Mouse (Mus musculus): ENCODE measurements around the gene Gpr179.

Gpr179 gene

GRCm38 (mm10) chr11:97352027-97352684 lies at the start of gene Gpr179:
Gpr179 (minus strand) TSS chr11:97352077.
- POLR2A ChIA-PET = interaction anchor here in 1 of 4 experiments (0.9 kb wide), 1 partner anchor 22 kb away, joined by 3 read pairs; no protein-coding TSS in a partner anchor
- CTCF ChIA-PET = interaction anchor here in 2 of 4 experiments (0.6 to 0.8 kb wide), 2 partner anchors 21 to 456 kb away, joined by 3 to 8 read pairs; no protein-coding TSS in a partner anchor

- POLR2A ChIA-PET = interaction anchor here in 3 of 4 experiments (0.6 to 6.0 kb wide), 50 partner anchors 8 to 1769 kb away, joined by 3 to 28 read pairs (median 4); partner anchors contain the start of genes Arhgap23 (in 3 of the 3), Socs7 (in 3 of the 3) and Mllt6 (in 1 of the 3)
- CTCF ChIA-PET = interaction anchor here in 3 of 4 experiments (0.6 to 2.3 kb wide), 33 partner anchors 8 to 355 kb away, joined by 3 to 20 read pairs (median 4); partner anchors contain the start of genes Arhgap23 (in 2 of the 3), Mrpl45 (in 1 of the 3), Socs7 (in 1 of the 3) and Srcin1 (in 1 of the 3)
Measured at GRCm38 (mm10) chr11:97401082-97401481, 49.2 kb upstream of the Gpr179 start.

GRCm38 (mm10) chr11:97399958-97400710 lies 48.3 kb upstream of the Gpr179 start:
- POLR2A ChIA-PET = interaction anchor here in 3 of 4 experiments (0.5 to 6.0 kb wide), 52 partner anchors 8 to 651 kb away, joined by 3 to 28 read pairs (median 4); partner anchors contain the start of genes Arhgap23 (in 3 of the 3) and Socs7 (in 3 of the 3)
- CTCF ChIA-PET = interaction anchor here (0.6 to 2.3 kb wide), 44 partner anchors 10 to 1487 kb away, joined by 3 to 20 read pairs (median 4); partner anchors contain the start of genes Arhgap23 (in 2 of the 4), Mrpl45 (in 1 of the 4), Socs7 (in 1 of the 4) and Srcin1 (in 1 of the 4)

GRCm38 (mm10) chr11:97398506-97398905 lies 46.6 kb upstream of the Gpr179 start:
- ChIA-PET CTCF (interaction anchor here in 1 of 4 experiments (0.6 kb wide), 1 partner anchor 86 kb away, joined by 3 read pairs; no protein-coding TSS in a partner anchor), POLR2A (interaction anchor here in 1 of 4 experiments (1.9 kb wide), 1 partner anchor 11 kb away, joined by 5 read pairs; no protein-coding TSS in a partner anchor)

GRCm38 (mm10) chr11:97394146-97394545 lies 42.3 kb upstream of the Gpr179 start:
- POLR2A ChIA-PET = interaction anchor here (0.6 to 2.1 kb wide), 32 partner anchors 8 to 416 kb away, joined by 3 to 14 read pairs (median 4); partner anchors contain the start of gene Arhgap23 (in 1 of the 4)
- CTCF ChIA-PET = interaction anchor here (0.8 to 1.8 kb wide), 17 partner anchors 10 to 321 kb away, joined by 3 to 6 read pairs (median 4); partner anchors contain the start of genes Arhgap23 (in 1 of the 4) and Socs7 (in 1 of the 4)

- CTCF ChIA-PET = interaction anchor here (0.6 to 1.8 kb wide), 22 partner anchors 9 to 321 kb away, joined by 3 to 6 read pairs (median 4); partner anchors contain the start of genes Arhgap23 (in 1 of the 4) and Socs7 (in 1 of the 4)
Measured at GRCm38 (mm10) chr11:97393658-97394057, 41.8 kb upstream of the Gpr179 start.

GRCm38 (mm10) chr11:97389127-97389526 lies 37.2 kb upstream of the Gpr179 start:
- ChIA-PET POLR2A (interaction anchor here in 2 of 4 experiments (0.6 to 2.2 kb wide), 6 partner anchors 23 to 237 kb away, joined by 3 to 7 read pairs (median 4); no protein-coding TSS in a partner anchor), CTCF (no interaction called here)

More at GRCm38 (mm10) chr11:97393658-97394057, 41.8 kb upstream of the Gpr179 start:
- POLR2A ChIA-PET = interaction anchor here in 3 of 4 experiments (0.5 to 2.1 kb wide), 36 partner anchors 8 to 571 kb away, joined by 3 to 14 read pairs (median 4); partner anchors contain the start of gene Arhgap23 (in 1 of the 3)

- CTCF ChIA-PET = interaction anchor here in 2 of 4 experiments (0.8 to 1.0 kb wide), 3 partner anchors 20 to 44 kb away, joined by 3 to 6 read pairs (median 4); no protein-coding TSS in a partner anchor
- POLR2A ChIA-PET = interaction anchor here in 2 of 4 experiments (1.0 to 2.2 kb wide), 7 partner anchors 11 to 77 kb away, joined by 3 to 7 read pairs (median 4); partner anchors contain the start of gene Arhgap23 (in 1 of the 2)
Measured at GRCm38 (mm10) chr11:97387811-97388210, 35.9 kb upstream of the Gpr179 start.

- ChIA-PET POLR2A (interaction anchor here in 2 of 4 experiments (0.6 to 1.3 kb wide), 4 partner anchors 27 to 315 kb away, joined by 3 to 4 read pairs (median 3); no protein-coding TSS in a partner anchor), CTCF (interaction anchor here in 2 of 4 experiments (1.0 to 1.6 kb wide), 2 partner anchors 10 to 24 kb away, joined by 3 to 4 read pairs; no protein-coding TSS in a partner anchor)
Measured at GRCm38 (mm10) chr11:97383764-97384163, 31.9 kb upstream of the Gpr179 start.

GRCm38 (mm10) chr11:97383017-97383416 lies 31.1 kb upstream of the Gpr179 start:
- ChIA-PET POLR2A (interaction anchor here in 1 of 4 experiments (0.6 kb wide), 1 partner anchor 316 kb away, joined by 4 read pairs; no protein-coding TSS in a partner anchor), CTCF (interaction anchor here in 3 of 4 experiments (0.6 to 1.2 kb wide), 3 partner anchors 18 to 25 kb away, joined by 3 to 6 read pairs (median 3); no protein-coding TSS in a partner anchor)

GRCm38 (mm10) chr11:97380036-97380435 lies 28.2 kb upstream of the Gpr179 start:
- POLR2A ChIA-PET = no interaction called here
- CTCF ChIA-PET = no interaction called here

GRCm38 (mm10) chr11:97373402-97373801 lies 21.5 kb upstream of the Gpr179 start:
- ChIA-PET CTCF (interaction anchor here in 2 of 4 experiments (0.5 to 1.2 kb wide), 3 partner anchors 35 to 1081 kb away, joined by 3 to 4 read pairs (median 3); no protein-coding TSS in a partner anchor), POLR2A (interaction anchor here in 2 of 4 experiments (1.1 to 3.5 kb wide), 5 partner anchors 10 to 20 kb away, joined by 3 to 13 read pairs (median 5); partner anchors contain the start of gene Socs7 (in 1 of the 2))

- ChIA-PET POLR2A (interaction anchor here in 2 of 4 experiments (0.8 to 3.5 kb wide), 10 partner anchors 9 to 89 kb away, joined by 3 to 13 read pairs (median 4); partner anchors contain the start of gene Socs7 (in 2 of the 2)), CTCF (interaction anchor here in 3 of 4 experiments (0.6 to 2.2 kb wide), 4 partner anchors 36 to 135 kb away, joined by 3 to 20 read pairs (median 9); no protein-coding TSS in a partner anchor)
Measured at GRCm38 (mm10) chr11:97372159-97372864, 20.4 kb upstream of the Gpr179 start.

- POLR2A ChIA-PET = interaction anchor here in 3 of 4 experiments (0.6 to 2.2 kb wide), 15 partner anchors 9 to 442 kb away, joined by 3 to 9 read pairs (median 3); partner anchors contain the start of genes Arhgap23 (in 1 of the 3) and Socs7 (in 1 of the 3)
Measured at GRCm38 (mm10) chr11:97370329-97371091, 18.6 kb upstream of the Gpr179 start.

GRCm38 (mm10) chr11:97368501-97368900 lies 16.6 kb upstream of the Gpr179 start:
- CTCF ChIA-PET = interaction anchor here in 2 of 4 experiments (0.6 kb wide), 2 partner anchors 9 to 372 kb away, joined by 4 to 5 read pairs; no protein-coding TSS in a partner anchor
- POLR2A ChIA-PET = interaction anchor here in 1 of 4 experiments (0.7 to 1.3 kb wide), 2 partner anchors 14 to 27 kb away, joined by 3 read pairs; no protein-coding TSS in a partner anchor

More at GRCm38 (mm10) chr11:97370329-97371091, 18.6 kb upstream of the Gpr179 start:
- CTCF ChIA-PET = interaction anchor here in 3 of 4 experiments (0.5 to 2.2 kb wide), 10 partner anchors 13 to 409 kb away, joined by 3 to 11 read pairs (median 4); no protein-coding TSS in a partner anchor
